Mouse (Mus musculus) C2C12 (cell line): Measurements from ENCODE around the gene 4933407L21Rik. TPM values are rescaled to one million over a fixed set of nuclear protein-coding genes. Genes with fewer than 3 reads are reported as not detected.

Experiments used
- H3K27me3 ChIP-seq: one replicate; pipeline ENCODE4 v1.6.1; 2011; ENCODE audit not compliant: control insufficient read depth, insufficient read depth, insufficient read length
- H3K36me3 ChIP-seq: one replicate; pipeline ENCODE4 v1.6.1; 2011; ENCODE audit not compliant: control insufficient read depth, insufficient read depth
- H3K4me3 ChIP-seq: one replicate; pipeline ENCODE4 v1.5.1; 2011; ENCODE audit warnings: mild to moderate bottlenecking, control low read depth; ENCODE audit not compliant: poor library complexity, insufficient read depth, severe bottlenecking
- H3K79me2 ChIP-seq: one replicate; pipeline ENCODE4 v1.6.1; 2011; ENCODE audit not compliant: control insufficient read depth, insufficient read depth
- H3K79me3 ChIP-seq: one replicate; pipeline ENCODE4 v1.6.1; 2011; ENCODE audit warnings: low read depth, control low read depth
- H3ac ChIP-seq: one replicate; pipeline ENCODE3; 2011; ENCODE audit warnings: low read depth; ENCODE audit not compliant: control insufficient read depth, insufficient read length
- CEBPB ChIP-seq: IDR thresholded peaks from one replicate; pipeline ENCODE4 v1.6.1; 2011; ENCODE audit warnings: low read depth, mild to moderate bottlenecking, control low read depth, moderate library complexity
- CTCF ChIP-seq: IDR thresholded peaks from one replicate; pipeline ENCODE4 v1.5.1; 2011; ENCODE audit not compliant: control insufficient read depth, insufficient read depth, insufficient read length
- FOSL1 ChIP-seq: IDR thresholded peaks from one replicate; pipeline ENCODE4 v1.8.0; 2011; ENCODE audit warnings: mild to moderate bottlenecking, low read length; ENCODE audit not compliant: poor library complexity, insufficient read depth, severe bottlenecking
- MAX ChIP-seq: IDR thresholded peaks from one replicate; pipeline ENCODE4 v1.6.1; 2011; ENCODE audit warnings: mild to moderate bottlenecking, control low read depth
- MYOD1 ChIP-seq: IDR thresholded peaks from one replicate; pipeline ENCODE4 v1.6.1; 2011; ENCODE audit warnings: low read depth; ENCODE audit not compliant: control insufficient read depth, insufficient read length
- MYOG ChIP-seq: IDR thresholded peaks from one replicate; pipeline ENCODE4 v1.6.1; 2011; ENCODE audit not compliant: control insufficient read depth, insufficient read length; ENCODE audit errors: extremely low read depth
- USF1 ChIP-seq: IDR thresholded peaks from one replicate; pipeline ENCODE4 v1.6.1; 2011; ENCODE audit warnings: low read depth, mild to moderate bottlenecking, control low read depth, moderate library complexity
- long read RNA-seq, 2 experiments: library from polyadenylated mRNA; unstranded; transcript quantifications; one replicate each; pipeline ENCODE4 v2.0.0; 2019 to 2020
- polyA plus RNA-seq: library from polyadenylated mRNA; unstranded; fragments of >200 nt; fragmentation: generic; extraction: Trizol; gene quantifications from one replicate; pipeline ENCODE4 v1.2.1, GENCODE M21; 2012; ENCODE audit warnings: missing spikeins

The 4933407L21Rik gene
- polyA plus RNA-seq: not detected
- long read RNA-seq, experiment 1: 0 reads
- long read RNA-seq, experiment 2: 0 reads

- Histone ChIP-seq H3K36me3 (no peaks in the 10 kb centered on the region), H3K27me3 (peaks cover 6% of the 10 kb centered on the region), H3ac (no peak within 1 kb of the TSS), H3K79me3 (no peaks in the 10 kb centered on the region), H3K4me3 (no peak within 1 kb of the TSS), H3K79me2 (no peaks in the 10 kb centered on the region)
- TF ChIP-seq USF1 (no peak), MYOD1 (no peak), MYOG (no peak), FOSL1 (no peak), CEBPB (no peak), CTCF (no peak), MAX (no peak)
These were observed at the start of gene 4933407L21Rik for GRCm38 (mm10) chr1:85928057-85928687. 4933407L21Rik (plus strand) TSS chr1:85928483.

GRCm38 (mm10) chr1:85882003-85882402, 46.3 kb upstream of the 4933407L21Rik start:
- no peaks in the 10 kb centered on the region for H3K79me3 ChIP-seq
- H3K4me3 ChIP-seq: no peak overlapping the region
- H3ac ChIP-seq: no peak overlapping the region
- H3K79me2 ChIP-seq: no peaks in the 10 kb centered on the region
- TF ChIP-seq MYOG: no peak
- no peak for TF ChIP-seq MYOD1
- TF ChIP-seq FOSL1: no peak
- TF ChIP-seq CEBPB: no peak
- TF ChIP-seq CTCF: no peak
- H3K27me3 ChIP-seq: no peaks in the 10 kb centered on the region
- no peaks in the 10 kb centered on the region for H3K36me3 ChIP-seq

- H3K4me3 ChIP-seq: no peak overlapping the region
- no peaks in the 10 kb centered on the region for H3K27me3 ChIP-seq
- no peak for TF ChIP-seq CEBPB
- TF ChIP-seq FOSL1: no peak
- TF ChIP-seq USF1: no peak
- TF ChIP-seq MYOG: no peak
- TF ChIP-seq MAX: no peak
- no peak for TF ChIP-seq MYOD1
- TF ChIP-seq CTCF: no peak
- H3K79me2 ChIP-seq: no peaks in the 10 kb centered on the region
- H3K79me3 ChIP-seq: no peaks in the 10 kb centered on the region
- no peaks in the 10 kb centered on the region for H3K36me3 ChIP-seq
- no peak overlapping the region for H3ac ChIP-seq
These were observed 41.1 kb upstream of the 4933407L21Rik start for GRCm38 (mm10) chr1:85887221-85887620.

- Histone ChIP-seq H3K79me2 (peaks cover 11% of the 10 kb centered on the region), H3ac (peak within 1 kb of the TSS; percentile 65), H3K36me3 (no peaks in the 10 kb centered on the region), H3K4me3 (peak within 1 kb of the TSS; percentile 61), H3K27me3 (no peaks in the 10 kb centered on the region), H3K79me3 (peaks cover 1% of the 10 kb centered on the region)
- TF ChIP-seq MYOG (no peak), FOSL1 (no peak), MYOD1 (no peak), CTCF (no peak), MAX (peak; percentile 16)
These were observed 34.0 kb upstream of the 4933407L21Rik start, which contains the start of gene Itm2c for GRCm38 (mm10) chr1:85894231-85894747. Itm2c (plus strand) TSS chr1:85894281.

- H3K4me3 ChIP-seq: peak overlapping the region; percentile 61
- H3K79me3 ChIP-seq: peaks cover 1% of the 10 kb centered on the region
- H3K79me2 ChIP-seq: peaks cover 11% of the 10 kb centered on the region
- peak overlapping the region; percentile 65 for H3ac ChIP-seq
- H3K27me3 ChIP-seq: no peaks in the 10 kb centered on the region
- no peaks in the 10 kb centered on the region for H3K36me3 ChIP-seq
- no peak for TF ChIP-seq FOSL1
These were observed 33.4 kb upstream of the 4933407L21Rik start for GRCm38 (mm10) chr1:85894748-85895360.

GRCm38 (mm10) chr1:85895391-85895837, 32.9 kb upstream of the 4933407L21Rik start:
- TF ChIP-seq CTCF (no peak), MAX (no peak), MYOD1 (no peak), MYOG (no peak), FOSL1 (no peak), USF1 (no peak), CEBPB (no peak)
- no peaks in the 10 kb centered on the region for H3K27me3 ChIP-seq
- peaks cover 11% of the 10 kb centered on the region for H3K79me2 ChIP-seq
- H3ac ChIP-seq: peak overlapping the region; percentile 0
- H3K79me3 ChIP-seq: peaks cover 1% of the 10 kb centered on the region
- no peaks in the 10 kb centered on the region for H3K36me3 ChIP-seq
- H3K4me3 ChIP-seq: peak overlapping the region; percentile 61
